Mouse (Mus musculus) kidney, adult 11 months (tissue): ENCODE measurements around the gene Lingo1.

ENCODE experiments used
- DNase-seq: peaks from one replicate; pipeline ENCODE4 v3.0.0; 2022

Lingo1 gene

GRCm38 (mm10) chr9:56775161-56775934, 20.9 kb downstream of the Lingo1 start:
- peak; percentile 50 for DNase-seq

- DNase-seq: peak; percentile 22
Observed at GRCm38 (mm10) chr9:56774231-56774630, 22.0 kb downstream of the Lingo1 start.

- DNase-seq: no peak
Observed at GRCm38 (mm10) chr9:56773666-56774065, 22.6 kb downstream of the Lingo1 start.

- peak; percentile 52 for DNase-seq
Observed at GRCm38 (mm10) chr9:56767653-56768136, 28.6 kb downstream of the Lingo1 start.

- DNase-seq: peak; percentile 12
Observed at GRCm38 (mm10) chr9:56766629-56767357, 29.5 kb downstream of the Lingo1 start.

- DNase-seq: no peak
Observed at GRCm38 (mm10) chr9:56762106-56762562, 34.1 kb downstream of the Lingo1 start.

GRCm38 (mm10) chr9:56757791-56758190, 38.5 kb downstream of the Lingo1 start:
- DNase-seq: no peak

- DNase-seq: no peak
Observed at GRCm38 (mm10) chr9:56755119-56755518, 41.1 kb downstream of the Lingo1 start.

- no peak for DNase-seq
Observed at GRCm38 (mm10) chr9:56753386-56753785, 42.9 kb downstream of the Lingo1 start.

- DNase-seq: no peak
Observed at GRCm38 (mm10) chr9:56748056-56748455, 48.2 kb downstream of the Lingo1 start.

GRCm38 (mm10) chr9:56746926-56747294, 49.4 kb downstream of the Lingo1 start:
- DNase-seq: no peak

- DNase-seq: no peak
Observed at GRCm38 (mm10) chr9:56746195-56746925, 49.9 kb downstream of the Lingo1 start.

GRCm38 (mm10) chr9:56744369-56744768, 51.9 kb downstream of the Lingo1 start:
- DNase-seq: no peak

- DNase-seq: no peak
Observed at GRCm38 (mm10) chr9:56739181-56739737, 57.0 kb downstream of the Lingo1 start.

- DNase-seq: peak; percentile 10
Observed at GRCm38 (mm10) chr9:56738261-56739171, 57.8 kb downstream of the Lingo1 start.

GRCm38 (mm10) chr9:56734398-56734797, 61.9 kb downstream of the Lingo1 start:
- no peak for DNase-seq

GRCm38 (mm10) chr9:56730997-56731396, 65.3 kb downstream of the Lingo1 start:
- DNase-seq: no peak

GRCm38 (mm10) chr9:56729145-56729544, 67.1 kb downstream of the Lingo1 start:
- DNase-seq: no peak

GRCm38 (mm10) chr9:56727703-56728684, 68.3 kb downstream of the Lingo1 start:
- DNase-seq: peak; percentile 25

GRCm38 (mm10) chr9:56725814-56726213, 70.5 kb downstream of the Lingo1 start:
- DNase-seq: peak; percentile 18
